Mouse (Mus musculus): Measurements from ENCODE around the gene Pex5l. TPM values are rescaled to one million over a fixed set of nuclear protein-coding genes. Genes with fewer than 3 reads are reported as not detected.

Gene Pex5l
- total and polyA plus RNA-seq, 2 experiments from 2014 or later = 0.15 to 1.5 TPM

- no peak for TF ChIP-seq EP300 (IDR thresholded peaks at IDR 0.05; ENCODE audit: low read depth)
- TF ChIP-seq CTCF (IDR thresholded peaks at IDR 0.05; ENCODE audit: low read depth) = no peak
- no peak overlapping the region for H3K9ac ChIP-seq (replicated peaks; ENCODE audit: low read depth, low read length)
- H3K36me3 ChIP-seq (replicated peaks; ENCODE audit: control insufficient read depth, insufficient read depth, low read length) = no peaks in the 10 kb centered on the region
- no peaks in the 10 kb centered on the region for H3K27me3 ChIP-seq (ENCODE audit: control insufficient read depth, insufficient read depth, low read length)
- WGBS = 73% methylated on average over 12 of the region's 12 CpGs
- peaks cover 7% of the 10 kb centered on the region for H3K4me1 ChIP-seq (ENCODE audit: control insufficient read depth, insufficient read depth)
- DNase-seq (ENCODE audit: low spot score) = no peak
- H3K4me3 ChIP-seq (ENCODE audit: low read depth, low read length) = no peak overlapping the region
- no peak overlapping the region for H3K27ac ChIP-seq (ENCODE audit: low read depth)
- no peak overlapping the region for H3K4me2 ChIP-seq (ENCODE audit: low read depth, low read length)
- ATAC-seq (ENCODE audit: insufficient read depth, low read depth) = no peak
- H3K9me3 ChIP-seq (replicated peaks; ENCODE audit: control insufficient read depth, low read length) = no peaks in the 10 kb centered on the region
Measured at GRCm38 (mm10) chr3:32991713-32992575, 151.1 kb downstream of the Pex5l start.

- 44% methylated on average over 5 of the region's 5 CpGs for WGBS
- Histone ChIP-seq H3K9ac (replicated peaks; ENCODE audit: low read depth, low read length) (no peak overlapping the region), H3K27ac (ENCODE audit: low read depth) (no peak overlapping the region), H3K27me3 (ENCODE audit: control insufficient read depth, insufficient read depth, low read length) (no peaks in the 10 kb centered on the region), H3K4me1 (ENCODE audit: control insufficient read depth, insufficient read depth) (peaks cover 7% of the 10 kb centered on the region), H3K4me3 (ENCODE audit: low read depth, low read length) (no peak overlapping the region), H3K4me2 (ENCODE audit: low read depth, low read length) (no peak overlapping the region), H3K9me3 (replicated peaks; ENCODE audit: control insufficient read depth, low read length) (no peaks in the 10 kb centered on the region), H3K36me3 (replicated peaks; ENCODE audit: control insufficient read depth, insufficient read depth, low read length) (no peaks in the 10 kb centered on the region)
- DNase-seq (ENCODE audit: low spot score) (no peak), ATAC-seq (ENCODE audit: insufficient read depth, low read depth) (no peak; the same call in 1 of the 2 replicates)
- TF ChIP-seq EP300 (IDR thresholded peaks at IDR 0.05; ENCODE audit: low read depth) = no peak
Measured at GRCm38 (mm10) chr3:32987806-32988205, 155.2 kb downstream of the Pex5l start.

- Histone ChIP-seq H3K36me3 (replicated peaks; ENCODE audit: control insufficient read depth, insufficient read depth, low read length) (no peaks in the 10 kb centered on the region), H3K4me3 (ENCODE audit: low read depth, low read length) (no peak overlapping the region), H3K27ac (ENCODE audit: low read depth) (no peak overlapping the region), H3K9me3 (replicated peaks; ENCODE audit: control insufficient read depth, low read length) (no peaks in the 10 kb centered on the region), H3K27me3 (ENCODE audit: control insufficient read depth, insufficient read depth, low read length) (no peaks in the 10 kb centered on the region), H3K9ac (replicated peaks; ENCODE audit: low read depth, low read length) (no peak overlapping the region), H3K4me2 (ENCODE audit: low read depth, low read length) (no peak overlapping the region), H3K4me1 (ENCODE audit: control insufficient read depth, insufficient read depth) (peaks cover 7% of the 10 kb centered on the region)
- ATAC-seq (ENCODE audit: insufficient read depth, low read depth) (no peak), DNase-seq (ENCODE audit: low spot score) (no peak)
- TF ChIP-seq EP300 (IDR thresholded peaks at IDR 0.05; ENCODE audit: low read depth) (no peak), CTCF (IDR thresholded peaks at IDR 0.05; ENCODE audit: low read depth) (no peak)
- 77% methylated on average over 3 of the region's 3 CpGs for WGBS
Measured at GRCm38 (mm10) chr3:32985141-32985540, 157.9 kb downstream of the Pex5l start.

- Histone ChIP-seq H3K4me2 (ENCODE audit: low read depth, low read length) (no peak overlapping the region), H3K9ac (replicated peaks; ENCODE audit: low read depth, low read length) (no peak overlapping the region), H3K27me3 (ENCODE audit: control insufficient read depth, insufficient read depth, low read length) (no peaks in the 10 kb centered on the region), H3K4me3 (ENCODE audit: low read depth, low read length) (no peak overlapping the region), H3K27ac (ENCODE audit: low read depth) (no peak overlapping the region), H3K4me1 (ENCODE audit: control insufficient read depth, insufficient read depth) (no peaks in the 10 kb centered on the region), H3K9me3 (replicated peaks; ENCODE audit: control insufficient read depth, low read length) (no peaks in the 10 kb centered on the region), H3K36me3 (replicated peaks; ENCODE audit: control insufficient read depth, insufficient read depth, low read length) (no peaks in the 10 kb centered on the region)
- no peak for ATAC-seq (ENCODE audit: insufficient read depth, low read depth)
- no peak for DNase-seq (ENCODE audit: low spot score)
- no peak for TF ChIP-seq EP300 (IDR thresholded peaks at IDR 0.05; ENCODE audit: low read depth)
- no peak for TF ChIP-seq CTCF (IDR thresholded peaks at IDR 0.05; ENCODE audit: low read depth)
- WGBS = 68% methylated on average over 4 of the region's 4 CpGs
Measured at GRCm38 (mm10) chr3:32979981-32980380, 163.1 kb downstream of the Pex5l start.

- ATAC-seq (ENCODE audit: insufficient read depth, low read depth) = no peak
- Histone ChIP-seq H3K9ac (replicated peaks; ENCODE audit: low read depth, low read length) (no peak overlapping the region), H3K4me3 (ENCODE audit: low read depth, low read length) (no peak overlapping the region), H3K27me3 (ENCODE audit: control insufficient read depth, insufficient read depth, low read length) (no peaks in the 10 kb centered on the region), H3K9me3 (replicated peaks; ENCODE audit: control insufficient read depth, low read length) (no peaks in the 10 kb centered on the region), H3K4me2 (ENCODE audit: low read depth, low read length) (no peak overlapping the region), H3K36me3 (replicated peaks; ENCODE audit: control insufficient read depth, insufficient read depth, low read length) (no peaks in the 10 kb centered on the region), H3K4me1 (ENCODE audit: control insufficient read depth, insufficient read depth) (no peaks in the 10 kb centered on the region), H3K27ac (ENCODE audit: low read depth) (no peak overlapping the region)
- TF ChIP-seq CTCF (IDR thresholded peaks at IDR 0.05; ENCODE audit: low read depth) (no peak), EP300 (IDR thresholded peaks at IDR 0.05; ENCODE audit: low read depth) (no peak)
- no peak for DNase-seq (ENCODE audit: low spot score)
- WGBS = 68% methylated on average over 6 of the region's 6 CpGs
Measured at GRCm38 (mm10) chr3:32979238-32979637, 163.8 kb downstream of the Pex5l start.

- H3K4me1 ChIP-seq (ENCODE audit: control insufficient read depth, insufficient read depth) = no peaks in the 10 kb centered on the region
- no peaks in the 10 kb centered on the region for H3K9me3 ChIP-seq (replicated peaks; ENCODE audit: control insufficient read depth, low read length)
- no peaks in the 10 kb centered on the region for H3K27me3 ChIP-seq (ENCODE audit: control insufficient read depth, insufficient read depth, low read length)
- DNase-seq (ENCODE audit: low spot score) = no peak
- no peaks in the 10 kb centered on the region for H3K36me3 ChIP-seq (replicated peaks; ENCODE audit: control insufficient read depth, insufficient read depth, low read length)
- TF ChIP-seq EP300 (IDR thresholded peaks at IDR 0.05; ENCODE audit: low read depth) = no peak
- TF ChIP-seq CTCF (IDR thresholded peaks at IDR 0.05; ENCODE audit: low read depth) = no peak
- no peak for ATAC-seq (ENCODE audit: insufficient read depth, low read depth)
- WGBS = 91% methylated on average over 1 of the region's 1 CpGs
- no peak overlapping the region for H3K27ac ChIP-seq (ENCODE audit: low read depth)
- H3K4me2 ChIP-seq (ENCODE audit: low read depth, low read length) = no peak overlapping the region
- no peak overlapping the region for H3K9ac ChIP-seq (replicated peaks; ENCODE audit: low read depth, low read length)
- H3K4me3 ChIP-seq (ENCODE audit: low read depth, low read length) = no peak overlapping the region
Measured at GRCm38 (mm10) chr3:32970257-32970656, 172.8 kb downstream of the Pex5l start.

Data from heart, postnatal 0 days (tissue).